Mouse (Mus musculus) E14TG2a.4 (cell line): ENCODE measurements at regions not wholly inside any gene's neighbourhood (a gene's known extent, or its start where the extent isn't known, plus 50 kb on each side); places are given as distances from the start of the nearest gene placed in this dataset.

ENCODE experiments used
- H3K27me3 ChIP-seq: 2 replicates; pipeline ENCODE4 v1.6.1; 2014; ENCODE audit warnings: low read length, control low read depth; ENCODE audit not compliant: insufficient read depth
- H3K36me3 ChIP-seq: 2 replicates; pipeline ENCODE4 v1.6.1; 2014; ENCODE audit warnings: low read length, control low read depth; ENCODE audit not compliant: insufficient read depth
- H3K4me1 ChIP-seq: replicated peaks from 2 replicates; pipeline ENCODE4 v1.6.1; 2014; ENCODE audit warnings: low read depth, low read length, control low read depth
- H3K4me3 ChIP-seq: replicated peaks from 2 replicates; pipeline ENCODE4 v1.5.1; 2014; ENCODE audit warnings: mild to moderate bottlenecking, low read length
- H3K9me3 ChIP-seq: 2 replicates; pipeline ENCODE4 v1.6.1; 2014; ENCODE audit warnings: low read length, control low read depth
- CTCF ChIP-seq: conservative IDR thresholded peaks from 2 replicates; pipeline ENCODE4 v1.5.1; 2014; ENCODE audit warnings: low read length
- NANOG ChIP-seq: IDR thresholded peaks from 2 replicates; pipeline ENCODE4 v1.6.1; 2014; ENCODE audit warnings: borderline replicate concordance, low read length, mixed read lengths
- POU5F1 ChIP-seq: IDR thresholded peaks from 2 replicates; pipeline ENCODE4 v1.6.1; 2014; ENCODE audit warnings: low read length, borderline replicate concordance

DNA sequence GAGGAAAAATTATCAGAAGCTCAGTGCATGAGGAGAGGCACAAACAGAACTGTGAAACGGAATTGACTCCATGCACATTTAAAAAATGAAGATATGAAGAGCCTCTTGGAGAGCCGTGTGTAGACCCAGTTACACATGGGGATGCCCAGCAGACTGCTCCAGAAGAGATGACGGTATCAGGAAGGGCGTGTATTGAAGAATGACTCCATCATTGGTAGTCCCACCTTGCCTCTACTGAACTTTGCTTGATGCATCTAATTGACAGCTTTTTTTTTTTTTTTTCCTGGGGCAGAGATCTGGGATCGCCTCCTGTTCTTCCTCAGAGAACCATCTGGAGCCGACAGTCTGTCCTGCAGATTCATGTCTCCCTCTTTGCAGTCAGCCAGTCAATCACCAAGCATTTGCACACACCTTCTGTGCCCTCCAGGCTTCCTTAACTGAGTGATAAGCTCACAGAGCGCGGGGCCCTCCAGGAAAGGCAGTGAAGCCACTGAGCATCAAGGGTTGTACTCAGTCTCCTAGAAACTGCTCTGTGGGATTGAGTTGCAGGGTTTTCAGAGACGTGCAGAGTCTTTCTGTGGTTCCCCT, 57.6 kb upstream of the D1Pas1 start:
- Histone ChIP-seq H3K9me3 (no peaks in the 10 kb centered on the region; the same call in 1 of the 2 replicates), H3K4me1 (no peaks in the 10 kb centered on the region), H3K36me3 (no peaks in the 10 kb centered on the region), H3K4me3 (no peak overlapping the region), H3K27me3 (peaks cover 11% of the 10 kb centered on the region; the same call in 1 of the 2 replicates)
- no peak for TF ChIP-seq NANOG

DNA sequence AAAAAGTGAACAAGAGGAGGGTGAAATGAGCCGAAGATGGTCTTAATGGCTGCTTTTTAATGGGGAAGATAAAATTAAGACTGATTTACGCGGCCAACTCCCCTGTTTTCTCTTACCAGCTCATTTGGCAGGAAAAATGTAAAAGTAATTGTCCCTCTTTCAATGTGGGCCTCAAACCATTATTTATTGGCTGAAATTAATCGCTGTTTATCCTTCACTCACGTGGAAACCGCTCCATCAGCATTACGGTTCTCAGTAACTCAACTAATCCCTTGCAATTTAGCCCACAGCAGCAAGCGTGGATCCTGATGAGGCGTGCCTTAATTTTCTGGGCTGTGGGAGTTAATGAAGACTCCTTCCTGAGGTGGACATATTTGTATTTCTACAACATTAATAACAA, 58.1 kb upstream of the D1Pas1 start:
- H3K4me1 ChIP-seq = no peaks in the 10 kb centered on the region
- H3K27me3 ChIP-seq = peaks cover 11% of the 10 kb centered on the region; the same call in 1 of the 2 replicates
- H3K36me3 ChIP-seq = no peaks in the 10 kb centered on the region
- no peak overlapping the region for H3K4me3 ChIP-seq
- no peaks in the 10 kb centered on the region; the same call in 1 of the 2 replicates for H3K9me3 ChIP-seq
- TF ChIP-seq NANOG (no peak), CTCF (no peak), POU5F1 (no peak)

DNA sequence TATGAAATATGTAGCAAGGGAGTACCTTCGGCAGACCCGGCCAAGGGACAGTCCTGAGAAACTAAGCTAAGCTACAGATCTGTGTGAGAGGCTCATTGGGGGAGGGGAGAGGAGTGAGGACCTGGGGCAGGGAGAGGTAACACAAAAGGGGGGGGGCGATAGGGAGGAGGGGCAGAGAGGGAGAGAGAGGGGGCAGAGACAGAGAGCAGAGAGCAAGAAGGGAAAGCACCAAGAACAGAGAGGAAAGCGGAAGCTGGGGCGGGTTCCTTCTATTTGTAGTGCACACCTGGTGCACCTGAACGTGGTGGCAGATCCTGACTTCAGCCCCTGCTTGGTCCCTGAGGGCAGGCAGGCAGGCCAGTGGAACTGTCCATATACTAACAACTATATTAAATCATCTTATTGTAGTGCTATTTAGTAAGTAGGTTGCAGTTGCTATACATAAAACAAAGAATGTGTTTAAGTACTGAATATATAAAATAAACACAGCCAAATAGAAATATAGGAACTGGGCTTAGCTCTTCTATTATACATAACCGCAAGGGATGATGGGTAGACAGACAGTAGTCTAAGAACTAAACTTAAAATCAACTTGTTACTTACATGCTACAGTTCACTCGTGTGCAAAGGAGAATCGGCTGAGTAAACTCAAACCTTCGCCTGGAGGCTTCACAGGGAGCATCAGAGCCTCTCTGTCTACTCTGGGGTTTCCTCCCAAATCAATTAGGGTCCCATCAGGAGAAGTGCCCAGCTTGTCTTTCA, 59.6 kb upstream of the D1Pas1 start:
- Histone ChIP-seq H3K4me1 (no peaks in the 10 kb centered on the region), H3K36me3 (no peaks in the 10 kb centered on the region), H3K9me3 (no peaks in the 10 kb centered on the region; the same call in 1 of the 2 replicates), H3K4me3 (no peak overlapping the region), H3K27me3 (peaks cover 7% of the 10 kb centered on the region; the same call in 1 of the 2 replicates)
- TF ChIP-seq NANOG = no peak
- TF ChIP-seq POU5F1 = no peak
- no peak for TF ChIP-seq CTCF

DNA sequence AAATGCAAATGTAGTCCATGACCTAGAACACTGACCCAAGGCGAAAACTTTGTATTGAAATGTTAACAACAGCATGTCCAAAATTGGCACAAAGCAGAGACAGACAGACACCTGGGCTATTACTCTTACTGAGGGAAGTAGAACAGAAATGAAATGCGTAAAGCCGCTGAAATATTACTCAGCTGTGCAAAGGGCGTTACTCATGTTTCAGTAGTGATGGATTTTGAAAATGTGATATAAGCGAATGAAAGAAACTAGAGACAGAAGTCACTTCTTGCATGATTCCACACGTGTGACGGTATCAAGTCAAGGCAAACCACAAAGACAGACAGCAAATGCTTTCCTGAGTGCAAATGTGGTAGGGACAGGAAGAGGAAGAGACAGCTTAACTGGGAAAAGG, 61.3 kb upstream of the D1Pas1 start:
- Histone ChIP-seq H3K4me3 (no peak overlapping the region), H3K36me3 (no peaks in the 10 kb centered on the region), H3K27me3 (peaks cover 7% of the 10 kb centered on the region; the same call in 1 of the 2 replicates), H3K4me1 (no peaks in the 10 kb centered on the region), H3K9me3 (no peaks in the 10 kb centered on the region; the same call in 1 of the 2 replicates)
- TF ChIP-seq POU5F1 = no peak
- no peak for TF ChIP-seq NANOG
- TF ChIP-seq CTCF = no peak

DNA sequence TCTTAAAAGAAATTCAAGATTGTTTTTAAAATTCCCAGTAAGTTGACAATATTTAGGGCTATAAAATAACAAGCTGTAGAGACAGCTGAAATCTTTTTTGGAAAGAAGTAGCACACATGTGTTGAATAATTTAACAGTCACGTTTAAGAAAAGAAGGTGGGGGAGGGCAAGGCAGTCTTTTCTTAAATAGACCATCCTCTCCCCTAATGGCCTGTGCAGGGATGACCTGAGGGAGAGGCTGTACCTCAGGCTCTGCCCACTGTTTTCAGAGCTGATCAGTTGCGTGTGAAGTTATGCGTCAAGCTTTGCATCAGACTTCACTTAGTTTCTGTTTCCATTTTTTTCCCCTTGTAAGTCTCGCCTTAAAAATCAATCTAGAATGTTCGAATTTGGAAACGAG, 65.7 kb upstream of the D1Pas1 start:
- H3K27me3 ChIP-seq = 0 out of 2 replicates have a peak, but pooled peaks cover 2% of the 10 kb centered on the region
- H3K4me3 ChIP-seq = no peak overlapping the region
- H3K9me3 ChIP-seq = no peaks in the 10 kb centered on the region
- TF ChIP-seq POU5F1 = no peak
- no peak for TF ChIP-seq NANOG
- no peak for TF ChIP-seq CTCF
- no peaks in the 10 kb centered on the region for H3K36me3 ChIP-seq
- no peaks in the 10 kb centered on the region for H3K4me1 ChIP-seq

DNA sequence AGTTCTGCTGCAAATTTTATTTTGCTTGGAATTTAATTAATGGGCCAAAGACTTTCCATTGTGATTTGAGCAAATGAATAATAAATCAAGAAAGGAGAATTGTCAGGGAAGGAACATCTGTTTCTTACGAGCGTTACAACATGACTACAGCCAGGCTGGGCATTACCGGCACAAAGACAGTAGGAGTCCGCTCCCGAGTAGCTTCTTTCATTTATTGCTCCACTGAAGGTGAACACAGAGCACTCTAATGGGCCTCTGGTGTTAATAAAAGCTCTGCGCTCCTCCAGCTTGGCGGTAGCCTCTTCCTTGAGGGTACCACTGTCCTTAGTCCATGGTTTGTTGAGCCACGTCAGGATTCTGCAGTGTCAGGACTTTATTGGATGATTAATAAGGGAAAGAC, 69.0 kb upstream of the D1Pas1 start:
- Histone ChIP-seq H3K36me3 (no peaks in the 10 kb centered on the region), H3K9me3 (no peaks in the 10 kb centered on the region), H3K4me3 (no peak overlapping the region), H3K27me3 (0 out of 2 replicates have a peak, but pooled peaks cover 2% of the 10 kb centered on the region), H3K4me1 (no peaks in the 10 kb centered on the region)
- TF ChIP-seq POU5F1 (no peak), NANOG (no peak), CTCF (no peak)

DNA sequence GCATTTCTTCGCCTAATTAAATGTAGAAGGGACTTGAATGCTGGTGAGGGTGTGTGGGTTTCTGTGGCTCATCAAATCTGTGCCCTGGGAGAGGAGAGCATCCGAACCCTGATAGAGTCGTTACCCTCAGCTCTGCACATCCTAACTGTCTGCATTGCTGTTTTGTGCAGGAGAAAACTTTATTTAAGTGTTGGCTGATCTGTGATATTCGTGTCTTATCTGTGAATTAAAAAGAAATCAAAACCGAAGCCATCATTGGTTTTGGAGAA, 77.7 kb upstream of the D1Pas1 start:
- Histone ChIP-seq H3K9me3 (no peaks in the 10 kb centered on the region), H3K4me3 (no peak overlapping the region), H3K36me3 (no peaks in the 10 kb centered on the region), H3K4me1 (0 out of 2 replicates have a peak, but pooled peaks cover 8% of the 10 kb centered on the region), H3K27me3 (no peaks in the 10 kb centered on the region)
- TF ChIP-seq NANOG (no peak), CTCF (no peak), POU5F1 (no peak)

DNA sequence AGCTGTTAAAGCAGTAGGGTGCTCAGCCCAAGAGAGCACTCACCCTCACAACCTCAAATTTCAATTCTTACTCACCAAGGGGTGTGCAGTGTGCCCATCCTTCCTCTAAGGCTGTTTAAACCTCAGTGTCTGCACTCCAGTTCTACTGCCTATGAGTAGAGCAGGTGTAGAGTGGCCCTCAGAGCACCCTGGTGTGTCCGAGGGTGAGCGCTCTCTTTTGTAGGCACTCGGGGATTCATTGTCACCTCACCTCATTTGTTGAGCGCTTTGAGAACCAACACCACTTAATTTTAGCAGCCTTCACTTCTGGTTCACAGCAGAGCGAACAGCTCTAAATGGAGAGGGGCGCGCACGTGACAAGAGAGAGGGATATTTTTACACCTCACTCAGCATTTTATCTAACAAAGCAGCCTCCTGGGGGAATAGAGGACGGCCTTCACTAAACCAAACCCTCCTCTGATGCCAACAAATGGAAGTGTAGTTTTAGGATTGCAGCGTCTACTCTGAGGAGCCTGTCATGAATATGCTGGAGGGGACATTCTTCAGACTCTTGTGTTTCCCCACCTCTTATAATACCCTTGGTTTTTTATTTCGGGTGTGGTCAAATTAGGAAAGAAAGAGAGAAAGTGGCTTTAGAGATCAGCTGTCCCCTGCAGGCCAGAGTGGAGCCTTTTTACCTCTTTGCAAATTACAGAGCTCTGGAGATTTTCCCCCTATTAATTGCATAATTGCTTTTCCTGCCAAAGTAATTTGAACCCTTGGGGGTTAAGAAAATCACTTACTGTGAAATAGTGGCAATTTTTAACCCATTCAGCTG, 78.2 kb upstream of the D1Pas1 start:
- H3K4me1 ChIP-seq = 0 out of 2 replicates have a peak, but pooled peaks cover 8% of the 10 kb centered on the region
- H3K36me3 ChIP-seq = no peaks in the 10 kb centered on the region
- H3K9me3 ChIP-seq = no peaks in the 10 kb centered on the region
- H3K4me3 ChIP-seq = no peak overlapping the region
- no peaks in the 10 kb centered on the region for H3K27me3 ChIP-seq
- no peak for TF ChIP-seq CTCF
- TF ChIP-seq POU5F1 = no peak
- TF ChIP-seq NANOG = no peak
